Mouse (Mus musculus): ENCODE results near the gene Cst13.

DNA sequence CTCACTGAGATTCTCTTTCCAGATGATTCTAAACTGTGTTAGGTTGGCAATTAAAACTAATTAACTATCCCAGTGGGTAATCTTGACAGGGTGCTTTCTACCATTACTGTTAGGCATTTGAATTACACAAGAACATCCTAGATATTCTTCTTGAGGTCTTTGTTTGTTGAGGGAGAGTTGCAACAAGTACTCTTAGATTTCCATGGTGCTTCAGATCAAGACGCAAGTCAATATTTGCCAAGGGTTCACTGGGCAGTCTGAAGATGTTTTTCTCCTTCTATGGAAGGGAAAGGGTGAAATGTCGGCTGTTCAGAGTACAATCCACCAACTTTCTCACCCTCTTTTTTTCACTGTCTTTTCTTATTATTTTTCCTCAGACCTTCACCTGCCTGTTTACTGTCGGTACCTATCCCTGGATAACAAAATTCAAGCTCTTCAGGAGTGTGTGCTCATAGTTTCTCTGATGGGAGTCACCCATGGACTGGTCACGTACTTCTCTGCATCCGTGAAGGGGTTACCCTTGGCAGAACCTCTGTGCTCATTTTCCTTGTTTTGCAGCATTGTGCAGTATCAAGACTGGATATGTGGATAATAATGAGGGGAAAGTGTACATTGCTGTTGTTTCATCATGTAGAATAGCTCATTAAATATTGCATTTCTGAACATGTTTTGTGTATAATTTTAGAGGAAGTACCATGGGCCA lies 18.3 kb downstream of the Cst13 start:
- no peak for TF ChIP-seq GATA1 (IDR thresholded peaks at IDR 0.05; ENCODE audit: borderline replicate concordance, low read length)
- no peak for TF ChIP-seq FLI1 (IDR thresholded peaks at IDR 0.05; ENCODE audit: low read length)

Data from megakaryocyte, embryonic 14.5 days (primary cell).